Mouse (Mus musculus) A20 (cell line): Measurements from ENCODE around the gene Ddb2.

Source experiments
- DNase-seq: peaks from one replicate; pipeline ENCODE4 v3.0.0-alpha.2; 2011; ENCODE audit warnings: low read depth, low spot score

The Ddb2 gene

DNA sequence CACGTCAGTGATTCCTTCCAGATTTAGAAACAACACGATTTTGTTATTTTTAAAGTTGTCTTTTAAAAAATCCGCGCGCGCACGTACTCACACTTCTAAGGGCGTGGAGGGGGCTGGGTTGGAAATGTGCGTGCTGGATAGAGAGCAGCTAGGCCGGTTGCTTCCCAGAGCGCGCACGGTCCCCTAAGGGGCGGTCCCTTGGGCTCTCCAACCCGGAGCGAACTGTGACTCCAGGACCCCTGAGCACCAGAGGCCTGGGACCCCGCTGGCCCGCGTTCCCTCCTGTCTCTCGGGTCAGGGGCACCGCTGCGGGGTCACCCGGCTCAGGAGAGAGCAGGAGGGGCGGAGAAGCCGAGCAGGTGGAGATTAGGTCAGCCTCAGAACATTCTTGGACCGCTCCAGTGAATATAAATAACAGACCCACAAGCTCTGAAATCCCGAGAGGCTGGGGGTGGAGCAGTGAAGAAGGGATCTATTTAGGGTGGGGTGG is 18.9 kb upstream of the Ddb2 start, which contains the start of gene Pacsin3:
Gene Pacsin3 (plus strand): TSS at position 294 of the 490 bp plus-strand sequence.
- DNase-seq = no peak

DNA sequence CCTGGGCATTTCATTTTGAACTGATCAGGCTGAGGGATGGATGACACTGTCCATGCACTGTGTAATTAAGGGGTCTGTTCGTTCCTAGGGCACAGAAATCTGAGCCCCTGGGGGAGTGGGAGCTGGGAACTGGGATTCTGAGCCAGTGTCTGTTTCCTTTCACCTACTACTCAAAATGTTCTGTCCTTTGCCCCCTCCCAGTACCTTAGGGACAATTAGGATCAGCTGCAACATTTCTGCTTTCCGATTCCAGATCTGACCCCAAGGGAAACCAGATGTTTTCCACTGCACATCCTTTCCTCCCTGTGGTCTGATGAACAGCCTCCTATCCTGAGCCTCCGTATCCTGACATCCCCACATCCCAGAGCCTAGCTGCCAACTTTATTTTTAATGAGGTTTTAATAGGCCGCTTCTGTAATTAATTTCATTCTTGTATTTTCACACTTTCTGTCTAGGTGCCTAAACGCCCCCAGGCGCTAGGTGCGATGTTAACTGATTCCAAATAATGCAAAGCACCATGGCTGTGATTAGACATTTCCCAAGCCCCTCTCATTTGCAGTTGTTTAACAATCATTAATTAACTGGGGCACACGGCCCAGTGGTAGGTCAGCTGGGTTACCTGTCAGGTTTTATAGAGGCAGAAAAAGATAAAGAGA is 18.1 kb upstream of the Ddb2 start:
- no peak for DNase-seq

DNA sequence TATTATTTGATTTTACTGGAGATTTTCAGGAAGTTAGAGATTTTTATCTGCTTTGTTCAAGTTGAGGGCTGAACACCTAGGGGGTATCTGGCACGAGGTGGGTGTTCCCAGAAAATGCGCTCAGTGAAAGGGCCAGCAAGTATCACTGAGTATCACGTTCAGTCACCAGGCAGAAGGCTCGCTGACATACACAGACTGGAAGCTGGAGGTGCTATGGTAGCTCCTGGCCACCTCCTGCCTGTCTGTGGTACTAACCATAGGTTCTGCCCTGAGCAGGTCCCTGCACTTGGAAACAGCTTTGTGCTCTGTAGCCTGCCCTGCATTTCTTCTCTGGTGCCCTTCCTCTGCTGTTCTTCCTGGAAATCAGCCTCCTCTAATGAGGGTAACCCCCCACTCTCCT is 15.7 kb upstream of the Ddb2 start:
- no peak for DNase-seq

DNA sequence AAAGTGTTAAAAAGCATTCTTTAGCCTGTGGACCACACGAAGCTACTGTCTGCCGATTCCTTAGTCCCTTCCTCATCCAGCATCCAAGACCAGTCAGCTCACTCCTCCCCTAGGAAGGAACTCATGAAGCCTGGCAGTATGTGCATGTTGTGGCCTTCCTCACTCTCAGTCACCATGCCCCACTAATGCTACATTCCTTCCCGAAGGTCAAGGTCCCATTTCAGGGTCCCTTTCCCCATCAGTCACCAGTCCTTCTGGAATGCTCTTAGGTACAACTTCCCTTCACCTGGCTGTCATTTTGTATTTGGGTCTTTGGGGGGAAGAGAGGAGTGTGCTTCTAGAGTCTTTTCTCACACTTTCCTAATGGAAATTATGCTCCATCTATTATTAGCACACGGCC is 15.2 kb upstream of the Ddb2 start:
- DNase-seq = no peak

DNA sequence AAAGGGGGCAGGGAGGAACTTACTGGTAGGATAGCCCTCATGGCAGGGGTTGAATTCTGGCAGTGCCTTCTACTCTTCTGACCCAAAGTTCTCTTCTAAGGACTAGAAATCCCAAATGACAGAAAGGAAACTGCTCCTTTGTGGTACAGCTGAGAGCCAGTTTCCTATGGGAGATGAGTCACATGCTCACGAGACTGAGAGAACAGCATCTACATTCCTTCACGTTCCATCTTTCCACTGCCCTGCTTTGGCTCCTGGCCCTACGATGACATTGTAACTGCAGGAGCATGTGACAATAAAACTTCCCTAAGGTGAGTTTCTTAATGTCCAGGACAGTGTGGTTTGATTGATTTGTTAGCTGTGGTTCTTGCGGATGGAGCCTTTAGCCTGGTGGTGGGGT is 11.6 kb upstream of the Ddb2 start:
- DNase-seq = no peak

DNA sequence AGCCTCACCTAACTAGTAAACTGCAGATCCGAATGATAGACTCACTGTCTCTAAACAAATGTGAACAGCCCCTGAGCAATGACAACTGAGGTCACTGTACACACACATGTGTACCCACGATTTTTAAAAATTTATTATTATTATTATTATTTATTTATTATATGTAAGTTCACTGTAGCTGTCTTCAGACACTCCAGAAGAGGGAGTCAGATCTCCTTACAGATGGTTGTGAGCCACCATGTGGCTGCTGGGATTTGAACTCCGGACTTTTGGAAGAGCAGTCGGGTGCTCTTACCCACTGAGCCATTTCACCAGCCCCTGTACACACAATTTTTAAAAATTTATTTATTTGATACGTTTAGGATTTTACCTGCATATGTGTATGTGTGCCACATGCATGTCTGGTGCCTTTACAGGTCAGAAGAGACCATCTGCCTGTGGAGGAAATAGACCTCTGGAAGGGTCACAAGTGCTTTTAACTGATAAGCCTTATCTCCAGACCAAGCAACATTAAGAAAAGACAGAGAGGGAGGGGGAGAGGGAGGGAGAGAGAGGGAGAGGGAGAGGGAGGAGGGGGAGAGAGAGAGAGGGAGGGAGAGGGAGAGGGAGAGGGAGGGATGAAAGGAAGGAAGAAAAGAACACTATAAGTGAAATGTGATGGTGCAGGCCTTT is 7.9 kb upstream of the Ddb2 start:
- no peak for DNase-seq

DNA sequence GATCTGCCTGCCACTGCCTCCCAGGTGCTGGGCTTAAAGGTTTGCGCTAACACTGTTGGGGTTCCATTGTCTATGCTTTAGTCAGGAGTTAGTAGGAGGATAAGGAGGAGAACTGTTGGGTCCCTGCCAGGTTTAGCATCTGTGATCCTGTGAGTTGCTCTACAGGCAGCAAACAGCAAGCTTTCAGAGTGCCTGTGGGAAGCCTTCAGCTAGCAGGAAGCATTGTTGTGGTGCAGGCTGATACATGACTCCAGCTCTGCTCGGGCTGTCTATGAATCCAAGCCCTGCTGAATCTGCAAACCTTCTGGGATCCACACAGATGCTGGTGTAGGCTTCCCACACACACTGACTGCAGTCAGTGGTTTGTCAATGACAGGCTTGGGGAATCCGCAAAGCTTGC is 6.6 kb upstream of the Ddb2 start:
- DNase-seq = no peak

DNA sequence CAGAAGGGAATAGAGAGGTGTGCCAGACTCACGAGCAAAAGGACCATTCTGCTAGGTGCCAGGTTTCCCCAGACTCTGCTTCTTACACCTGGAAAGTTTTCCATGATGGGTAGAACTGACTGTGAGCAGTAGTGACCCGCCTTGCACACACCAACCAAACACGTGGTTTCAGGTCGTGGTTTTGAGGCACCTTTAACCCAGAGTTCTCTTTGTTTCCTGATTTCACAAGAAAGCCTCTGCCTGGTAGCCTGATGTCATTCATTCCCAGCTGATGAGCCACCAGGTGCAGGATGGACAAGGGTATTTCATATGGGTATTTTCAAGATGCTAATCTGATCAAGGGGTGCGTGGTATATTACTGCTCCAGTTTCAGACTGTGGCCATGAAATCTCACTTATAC is 5.8 kb upstream of the Ddb2 start:
- peak; percentile 15 for DNase-seq

DNA sequence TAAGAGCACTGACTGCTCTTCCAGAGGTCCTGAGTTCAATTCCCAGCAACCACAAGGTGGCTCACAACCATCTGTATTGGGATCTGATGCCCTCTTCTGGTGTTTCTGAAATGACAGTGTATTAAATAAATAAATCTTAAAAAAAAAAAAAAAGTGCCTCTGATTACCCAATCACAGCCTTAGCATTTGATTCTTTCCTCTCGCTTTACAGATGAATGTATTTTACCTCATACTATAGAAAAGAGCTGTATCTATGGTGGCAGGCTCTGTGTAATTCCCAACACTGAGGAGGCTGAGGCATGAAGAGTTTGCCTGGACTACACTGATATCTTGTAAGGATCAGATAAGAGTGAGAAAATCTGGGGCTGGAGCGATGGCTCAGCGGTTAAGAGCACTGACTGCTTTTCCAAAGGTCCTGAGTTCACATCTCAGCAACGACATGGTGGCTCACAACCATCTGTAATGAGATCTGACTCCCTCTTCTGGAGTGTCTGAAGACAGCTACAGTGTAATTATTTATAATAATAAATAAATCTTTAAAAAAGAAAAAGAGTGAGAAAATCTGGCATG is 814 bp upstream of the Ddb2 start:
- peak; percentile 67 for DNase-seq

DNA sequence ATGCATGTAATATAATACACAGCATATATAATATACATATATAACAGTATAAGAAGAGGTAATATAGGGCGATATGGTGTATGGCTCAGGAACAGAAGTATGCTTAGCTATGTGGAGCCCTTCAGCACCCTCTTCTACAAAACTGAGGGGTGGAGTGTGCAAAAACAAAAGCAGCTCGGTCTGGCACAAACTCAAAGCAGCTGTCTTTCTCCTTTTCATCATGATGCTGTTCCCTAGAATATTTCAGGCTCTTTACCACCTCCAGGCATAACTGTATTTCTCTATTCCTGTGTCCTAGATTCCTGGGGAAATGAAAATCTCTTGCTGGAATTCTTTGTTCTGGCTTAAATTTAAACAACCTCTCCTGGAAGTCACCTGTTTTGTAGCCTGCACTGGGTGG is 7.0 kb downstream of the Ddb2 start:
- no peak for DNase-seq

DNA sequence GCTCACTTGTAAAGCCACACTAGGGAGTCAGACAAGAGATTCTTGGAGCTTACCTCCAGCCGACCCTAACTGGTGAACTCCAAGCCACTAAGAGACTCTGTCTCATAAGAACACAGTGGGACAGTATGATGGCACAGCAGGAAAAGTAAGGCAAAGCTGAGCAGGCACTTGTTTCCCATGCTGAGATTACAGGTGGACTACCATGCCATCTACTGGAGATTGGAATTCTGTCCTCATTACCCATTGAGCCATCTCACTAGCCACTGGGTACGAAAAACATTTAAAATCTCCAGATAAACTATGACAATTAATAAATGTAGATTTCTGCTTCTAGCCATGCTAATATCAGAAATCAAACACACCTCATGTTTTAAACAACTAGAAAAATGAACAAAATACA is 13.2 kb downstream of the Ddb2 start:
- DNase-seq = no peak

DNA sequence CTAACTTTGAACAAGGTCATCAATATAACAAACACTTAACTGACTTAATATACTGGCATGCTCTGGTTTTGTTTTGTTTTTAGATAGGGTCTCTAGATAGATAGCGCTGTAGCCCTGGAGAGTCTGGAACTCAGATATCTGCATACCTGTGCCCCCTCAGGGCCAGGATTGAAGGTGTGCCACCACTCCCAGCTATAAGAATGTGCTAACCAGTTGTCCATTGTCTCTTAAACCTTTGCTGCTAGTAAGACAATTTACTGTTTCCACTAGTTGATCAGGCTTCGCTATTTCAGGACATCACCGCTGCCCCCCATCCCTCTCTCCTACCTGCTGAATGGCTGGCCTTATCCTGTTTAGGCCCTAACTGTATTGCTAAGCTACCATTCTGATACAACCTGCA is 16.3 kb downstream of the Ddb2 start:
- no peak for DNase-seq

DNA sequence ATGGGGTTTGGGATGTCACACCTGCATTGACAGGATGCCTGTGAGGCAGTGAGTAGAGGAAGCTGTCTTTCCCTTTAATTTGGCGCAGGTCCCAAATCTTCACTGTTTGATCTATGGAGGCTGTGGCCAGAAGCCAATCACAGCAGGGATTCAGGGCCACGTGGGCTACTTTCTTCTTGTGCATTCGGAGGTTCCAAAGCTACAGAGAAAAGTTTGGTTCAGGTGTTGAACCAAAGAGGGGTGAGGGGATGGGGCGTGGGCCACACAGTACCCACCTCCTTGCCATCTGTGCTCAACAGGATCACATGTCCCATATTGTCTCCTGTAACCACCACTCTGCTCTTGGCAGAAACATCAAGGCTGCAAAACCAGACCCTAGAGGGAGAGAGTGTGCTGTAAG is 19.8 kb downstream of the Ddb2 start:
- DNase-seq = no peak

DNA sequence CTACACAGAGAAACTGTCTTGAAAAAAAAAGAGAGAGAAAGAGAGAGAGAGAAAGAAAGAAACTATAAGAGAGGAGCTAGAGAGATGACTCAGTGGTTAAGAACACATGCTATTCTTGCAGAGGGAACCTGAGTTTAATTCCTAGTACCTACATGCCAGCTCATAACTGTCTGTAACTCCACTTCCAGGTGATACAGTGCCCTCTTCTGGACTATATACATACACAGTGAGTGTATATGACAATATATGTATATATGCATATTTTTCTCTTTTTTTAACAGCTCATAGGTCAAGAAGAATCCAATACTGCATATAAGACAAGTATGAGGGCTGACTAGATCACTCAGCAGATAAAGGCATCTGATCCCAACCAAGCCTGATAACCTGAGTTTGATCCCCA is 23.5 kb downstream of the Ddb2 start:
- DNase-seq = peak; percentile 17

DNA sequence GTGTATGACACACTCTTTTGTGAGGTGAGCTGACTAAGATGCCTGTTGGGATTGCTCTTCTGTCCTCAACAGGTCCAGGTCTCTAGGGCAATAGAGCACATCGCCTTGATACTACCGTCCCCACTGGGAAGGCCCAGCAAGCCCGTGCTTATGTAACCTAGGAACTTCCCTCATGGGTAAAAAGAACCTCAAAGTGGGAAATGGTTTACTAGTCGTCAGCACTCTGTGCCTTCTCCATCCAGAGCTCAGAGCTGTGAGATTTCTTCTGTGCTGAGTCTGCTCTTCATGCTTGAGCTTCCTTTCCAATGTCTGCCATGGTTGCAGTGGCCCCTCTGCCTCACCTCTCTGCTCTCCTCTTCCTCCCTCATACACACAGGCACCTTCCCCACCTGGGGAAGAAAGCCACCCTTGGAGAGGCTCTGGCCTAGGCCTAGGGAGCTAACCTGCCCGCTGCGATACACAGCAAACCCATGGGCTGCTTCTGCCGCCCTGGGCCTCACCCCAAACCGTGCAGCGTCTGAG is 30.5 kb downstream of the Ddb2 start:
- no peak for DNase-seq

DNA sequence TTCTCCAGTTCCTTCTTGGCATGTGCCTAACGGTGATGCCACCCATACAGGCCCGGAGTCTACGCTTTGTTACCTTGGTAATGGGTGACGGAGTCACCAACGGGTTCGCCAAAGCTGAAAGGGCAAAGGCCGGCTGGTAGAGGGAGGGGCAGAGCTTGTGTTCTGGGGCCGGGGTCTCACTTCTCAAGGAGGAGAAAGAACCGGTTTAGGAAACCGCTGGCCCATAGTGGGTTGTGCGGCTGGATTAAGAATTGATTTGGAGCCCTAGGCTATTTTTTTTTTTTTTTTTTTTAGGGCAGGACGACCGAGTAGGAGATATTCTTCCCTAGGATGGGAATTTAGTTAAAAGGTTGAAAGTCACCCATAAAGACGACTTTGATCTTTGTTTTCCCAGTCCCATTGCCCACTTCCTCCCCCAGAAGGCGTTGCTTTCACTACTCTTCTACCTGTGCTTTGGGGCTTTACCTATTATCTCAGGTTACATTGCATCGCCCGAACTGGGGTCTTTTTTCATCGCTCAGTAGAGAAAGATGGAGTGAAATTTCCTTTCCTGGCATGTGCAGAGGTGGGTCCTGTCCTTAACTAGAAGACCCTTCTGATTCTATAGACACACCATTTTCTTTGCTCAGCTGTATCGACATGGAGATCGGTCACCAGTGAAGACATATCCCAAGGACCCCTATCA is 33.7 kb downstream of the Ddb2 start:
- no peak for DNase-seq

DNA sequence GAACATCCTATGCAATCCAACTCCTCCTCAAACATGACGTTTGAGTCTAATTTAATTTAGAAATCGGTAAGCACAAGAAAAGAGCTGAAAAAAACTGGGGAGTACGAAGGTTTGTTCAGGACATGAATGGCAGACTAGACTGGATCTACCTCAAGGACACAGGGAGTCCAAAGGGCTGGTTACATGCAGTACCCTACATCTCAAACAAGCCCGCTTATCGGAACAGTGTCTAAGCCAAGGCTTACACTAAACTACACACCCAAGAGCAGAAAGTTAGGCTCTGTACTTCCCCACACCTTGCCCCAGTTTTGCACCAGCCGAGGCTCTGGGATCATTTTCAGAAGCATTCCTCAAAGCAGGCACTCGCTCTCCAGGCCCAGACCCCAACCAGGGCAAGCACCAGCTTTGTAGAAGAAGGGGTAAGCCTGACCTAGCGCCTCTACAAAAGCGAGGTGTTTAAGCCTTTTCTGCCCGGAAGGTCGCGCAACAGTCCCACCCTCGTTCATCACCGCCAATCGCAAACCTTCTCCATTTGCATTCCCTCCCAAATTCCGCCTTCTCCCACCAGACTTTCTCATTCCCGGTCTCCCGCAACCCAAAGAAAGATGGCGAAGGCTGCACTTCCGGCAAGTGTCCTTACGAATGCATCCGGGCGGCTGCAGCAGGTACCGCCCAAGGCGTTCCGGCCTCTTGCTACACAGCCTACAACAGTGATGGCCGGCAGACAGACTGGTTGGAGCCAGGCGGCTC is 34.4 kb downstream of the Ddb2 start, which contains the start of the genes Nr1h3 and Acp2:
Gene Nr1h3 (minus strand): TSS at position 613 of the 750 bp plus-strand sequence.
Gene Acp2 (plus strand): TSS at position 664 of the 750 bp plus-strand sequence.
- DNase-seq = peak; percentile 95

DNA sequence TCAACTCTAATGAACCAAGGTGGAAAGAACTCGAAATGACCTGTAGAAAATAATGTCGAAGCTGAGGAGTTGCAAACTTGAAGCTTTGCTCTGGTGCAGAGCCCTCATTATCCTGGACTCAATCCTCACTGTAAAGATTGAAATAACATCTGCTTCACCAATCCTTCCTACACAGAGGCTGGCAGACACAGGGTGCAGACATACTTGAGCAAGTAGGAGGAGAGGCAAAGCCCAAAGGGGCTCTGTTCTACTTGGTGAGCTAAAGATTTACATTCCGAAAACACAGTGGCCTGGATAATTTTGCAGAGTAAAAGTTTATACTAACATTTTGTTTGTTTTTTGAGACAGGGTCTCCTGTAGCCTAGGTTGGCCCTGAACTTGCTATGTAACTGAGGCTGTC is 37.9 kb downstream of the Ddb2 start:
- no peak for DNase-seq

DNA sequence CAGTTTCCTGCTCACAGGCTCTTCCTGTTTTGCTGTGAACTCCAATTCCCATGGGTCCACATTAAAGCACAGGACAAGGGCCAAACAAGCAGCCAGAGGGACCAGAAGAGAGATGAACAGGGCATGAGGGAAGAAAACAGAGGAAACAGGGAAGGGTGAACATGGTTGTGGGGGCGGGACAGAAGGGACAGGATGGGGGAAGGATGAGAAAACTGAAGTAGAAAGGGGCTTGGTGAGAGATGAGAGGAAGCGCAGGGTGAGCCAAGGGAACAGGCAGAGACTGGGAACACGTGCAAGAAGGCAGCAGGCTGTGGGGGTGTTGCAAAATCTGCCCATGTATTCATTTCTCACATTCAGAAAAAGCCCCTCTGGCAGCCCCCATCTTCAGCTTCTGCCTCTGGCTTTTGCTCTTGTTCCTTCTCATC is 40.2 kb downstream of the Ddb2 start:
- DNase-seq = no peak

DNA sequence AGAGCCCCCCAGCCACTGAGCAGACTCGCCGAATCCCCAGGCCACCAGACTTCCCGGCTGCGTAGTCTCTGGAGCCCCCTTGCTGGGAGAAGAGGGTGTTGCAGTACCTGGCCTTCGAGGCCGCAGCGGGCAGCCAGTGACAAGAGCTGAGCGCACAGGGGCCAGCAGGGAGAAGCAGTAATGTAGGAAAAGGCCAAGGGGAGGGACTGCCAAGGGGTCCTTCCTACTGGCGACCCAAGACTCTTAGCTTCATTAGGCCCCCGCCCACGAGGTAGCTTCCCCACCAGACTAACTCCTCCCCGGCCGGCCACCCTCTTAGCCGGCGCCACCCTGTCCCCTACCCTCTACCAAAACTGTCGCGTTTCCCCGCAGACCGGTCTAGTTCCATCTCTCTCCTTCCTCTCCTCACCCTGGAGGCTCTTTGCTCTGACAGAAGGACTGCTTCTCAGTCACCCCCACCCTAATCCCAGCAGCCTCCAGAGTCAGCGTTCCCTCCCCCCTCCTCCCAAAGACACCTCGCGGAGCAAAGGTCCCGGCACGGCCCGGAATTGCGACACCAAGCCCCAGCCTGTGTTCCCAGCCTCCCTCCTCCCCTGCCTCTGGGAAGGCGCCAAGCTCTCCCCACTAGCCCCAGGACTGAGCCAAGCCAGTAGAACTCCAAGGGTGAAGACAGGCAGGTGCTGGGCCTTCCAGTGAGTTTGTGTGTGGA is 42.0 kb downstream of the Ddb2 start:
- DNase-seq = no peak

DNA sequence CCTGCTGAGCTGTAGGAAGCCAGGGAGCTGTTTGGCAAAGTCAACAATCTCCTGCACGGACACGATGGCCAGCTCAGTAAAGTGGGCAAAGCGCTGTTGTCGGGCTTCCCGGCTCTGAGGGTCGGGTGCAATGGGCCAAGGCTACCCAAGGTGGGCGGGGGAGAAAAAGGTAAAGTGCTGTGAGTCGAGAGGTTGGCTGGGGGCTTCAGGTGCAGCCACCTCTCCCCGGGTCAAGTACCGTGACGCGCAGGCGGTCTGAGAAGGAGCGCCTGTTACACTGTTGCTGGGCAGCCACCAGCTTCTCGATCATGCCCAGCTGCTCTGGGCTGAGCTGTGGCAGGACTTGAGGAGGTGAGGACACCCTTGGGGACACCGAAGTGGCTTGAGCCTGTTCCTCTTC is 46.3 kb downstream of the Ddb2 start:
- DNase-seq = peak; percentile 57
